Mouse (Mus musculus) kidney, adult 2 months (tissue): ENCODE results near the gene Lifr.

ENCODE experiments used
- CTCF ChIP-seq: fragments of 200-500 bp; conservative IDR thresholded peaks from 2 replicates; pipeline ENCODE4 v1.5.1; 2011; ENCODE audit warnings: low read depth, mild to moderate bottlenecking, control low read depth, low read length, moderate library complexity, mixed read lengths; ENCODE audit not compliant: insufficient read depth, insufficient read length
- POLR2A ChIP-seq: fragments of 200-500 bp; IDR thresholded peaks from one replicate; pipeline ENCODE4 v1.6.1; 2011; ENCODE audit warnings: low read depth, low read length, control low read depth

- TF ChIP-seq CTCF (peak; percentile 100; the same call in 1 of the 2 replicates), POLR2A (no peak)
Measured at GRCm38 (mm10) chr15:7226225-7226624, 135.8 kb downstream of the Lifr start.
